Mouse (Mus musculus): ENCODE results near the gene Aox3. TPM values are rescaled to one million over a fixed set of nuclear protein-coding genes. Genes with fewer than 3 reads are reported as not detected.

The Aox3 gene
- polyA plus RNA-seq (2014; fragmentation: Nextera tagmentation; extraction: Ambion mirVana): 0.74 and 1.4 TPM in 2 replicates

- no peak within 1 kb of the TSS for H3K9ac ChIP-seq (replicated peaks; ENCODE audit: low read depth, low read length)
- H3K9me3 ChIP-seq (ENCODE audit: control insufficient read depth, low read depth, low read length): no peaks in the 10 kb centered on the region
- no peak for ATAC-seq (ENCODE audit: insufficient number of reproducible peaks, insufficient read depth, low FRiP score, low read depth)
- H3K27ac ChIP-seq (ENCODE audit: low read length): no peak within 1 kb of the TSS
- H3K36me3 ChIP-seq (ENCODE audit: control insufficient read depth, insufficient read depth, low read length): no peaks in the 10 kb centered on the region
- no peaks in the 10 kb centered on the region for H3K27me3 ChIP-seq (ENCODE audit: control insufficient read depth, insufficient read depth, low read length)
- no peaks in the 10 kb centered on the region for H3K4me1 ChIP-seq (ENCODE audit: control insufficient read depth, insufficient read depth, low read length)
- WGBS: 20% methylated on average over 11 of the region's 11 CpGs
- no peak within 1 kb of the TSS for H3K4me3 ChIP-seq (ENCODE audit: low read depth, low read length)
- H3K4me2 ChIP-seq (replicated peaks; ENCODE audit: low read depth, low read length): peak within 1 kb of the TSS; percentile 15; the same call in 1 of the 2 replicates
Measured at GRCm38 (mm10) chr1:58112880-58113279, at the start of gene Aox3. TSS of gene Aox3 (plus strand) at chr1:58113130.

GRCm38 (mm10) chr1:58065151-58065550, 47.8 kb upstream of the Aox3 start:
- Histone ChIP-seq H3K9ac (replicated peaks; ENCODE audit: low read depth, low read length) (no peak overlapping the region), H3K27ac (ENCODE audit: low read length) (no peak overlapping the region), H3K36me3 (ENCODE audit: control insufficient read depth, insufficient read depth, low read length) (no peaks in the 10 kb centered on the region), H3K4me2 (replicated peaks; ENCODE audit: low read depth, low read length) (no peak overlapping the region), H3K27me3 (ENCODE audit: control insufficient read depth, insufficient read depth, low read length) (no peaks in the 10 kb centered on the region), H3K4me1 (ENCODE audit: control insufficient read depth, insufficient read depth, low read length) (no peaks in the 10 kb centered on the region), H3K9me3 (ENCODE audit: control insufficient read depth, low read depth, low read length) (no peaks in the 10 kb centered on the region), H3K4me3 (ENCODE audit: low read depth, low read length) (no peak overlapping the region)
- no peak for ATAC-seq (ENCODE audit: insufficient number of reproducible peaks, insufficient read depth, low FRiP score, low read depth)
- WGBS: 92% methylated on average over 5 of the region's 5 CpGs

GRCm38 (mm10) chr1:58065606-58066005, 47.3 kb upstream of the Aox3 start:
- Histone ChIP-seq H3K27ac (ENCODE audit: low read length) (no peak overlapping the region), H3K9me3 (ENCODE audit: control insufficient read depth, low read depth, low read length) (no peaks in the 10 kb centered on the region), H3K4me2 (replicated peaks; ENCODE audit: low read depth, low read length) (no peak overlapping the region), H3K36me3 (ENCODE audit: control insufficient read depth, insufficient read depth, low read length) (no peaks in the 10 kb centered on the region), H3K9ac (replicated peaks; ENCODE audit: low read depth, low read length) (no peak overlapping the region), H3K4me1 (ENCODE audit: control insufficient read depth, insufficient read depth, low read length) (no peaks in the 10 kb centered on the region), H3K27me3 (ENCODE audit: control insufficient read depth, insufficient read depth, low read length) (no peaks in the 10 kb centered on the region), H3K4me3 (ENCODE audit: low read depth, low read length) (no peak overlapping the region)
- ATAC-seq (ENCODE audit: insufficient number of reproducible peaks, insufficient read depth, low FRiP score, low read depth): no peak
- WGBS: 70% methylated on average over 3 of the region's 3 CpGs

GRCm38 (mm10) chr1:58069181-58069580, 43.7 kb upstream of the Aox3 start:
- Histone ChIP-seq H3K4me3 (ENCODE audit: low read depth, low read length) (no peak overlapping the region), H3K27ac (ENCODE audit: low read length) (no peak overlapping the region), H3K4me2 (replicated peaks; ENCODE audit: low read depth, low read length) (no peak overlapping the region), H3K4me1 (ENCODE audit: control insufficient read depth, insufficient read depth, low read length) (no peaks in the 10 kb centered on the region), H3K9me3 (ENCODE audit: control insufficient read depth, low read depth, low read length) (no peaks in the 10 kb centered on the region), H3K27me3 (ENCODE audit: control insufficient read depth, insufficient read depth, low read length) (no peaks in the 10 kb centered on the region), H3K9ac (replicated peaks; ENCODE audit: low read depth, low read length) (no peak overlapping the region), H3K36me3 (ENCODE audit: control insufficient read depth, insufficient read depth, low read length) (no peaks in the 10 kb centered on the region)
- WGBS: 62% methylated on average over 6 of the region's 6 CpGs
- ATAC-seq (ENCODE audit: insufficient number of reproducible peaks, insufficient read depth, low FRiP score, low read depth): no peak

GRCm38 (mm10) chr1:58070091-58070490, 42.8 kb upstream of the Aox3 start:
- 88% methylated on average over 11 of the region's 11 CpGs for WGBS

GRCm38 (mm10) chr1:58071006-58071405, 41.9 kb upstream of the Aox3 start:
- WGBS: 79% methylated on average over 9 of the region's 9 CpGs
- Histone ChIP-seq H3K4me1 (ENCODE audit: control insufficient read depth, insufficient read depth, low read length) (no peaks in the 10 kb centered on the region), H3K4me3 (ENCODE audit: low read depth, low read length) (no peak overlapping the region), H3K27ac (ENCODE audit: low read length) (no peak overlapping the region), H3K36me3 (ENCODE audit: control insufficient read depth, insufficient read depth, low read length) (no peaks in the 10 kb centered on the region), H3K27me3 (ENCODE audit: control insufficient read depth, insufficient read depth, low read length) (no peaks in the 10 kb centered on the region), H3K4me2 (replicated peaks; ENCODE audit: low read depth, low read length) (no peak overlapping the region), H3K9me3 (ENCODE audit: control insufficient read depth, low read depth, low read length) (no peaks in the 10 kb centered on the region), H3K9ac (replicated peaks; ENCODE audit: low read depth, low read length) (no peak overlapping the region)
- ATAC-seq (ENCODE audit: insufficient number of reproducible peaks, insufficient read depth, low FRiP score, low read depth): no peak

More at GRCm38 (mm10) chr1:58070091-58070490, 42.8 kb upstream of the Aox3 start:
- no peak overlapping the region for H3K9ac ChIP-seq (replicated peaks; ENCODE audit: low read depth, low read length)
- H3K36me3 ChIP-seq (ENCODE audit: control insufficient read depth, insufficient read depth, low read length): no peaks in the 10 kb centered on the region
- no peak overlapping the region for H3K4me3 ChIP-seq (ENCODE audit: low read depth, low read length)
- no peak for ATAC-seq (ENCODE audit: insufficient number of reproducible peaks, insufficient read depth, low FRiP score, low read depth)
- H3K27me3 ChIP-seq (ENCODE audit: control insufficient read depth, insufficient read depth, low read length): no peaks in the 10 kb centered on the region
- H3K9me3 ChIP-seq (ENCODE audit: control insufficient read depth, low read depth, low read length): no peaks in the 10 kb centered on the region
- H3K4me1 ChIP-seq (ENCODE audit: control insufficient read depth, insufficient read depth, low read length): no peaks in the 10 kb centered on the region
- H3K4me2 ChIP-seq (replicated peaks; ENCODE audit: low read depth, low read length): no peak overlapping the region
- H3K27ac ChIP-seq (ENCODE audit: low read length): no peak overlapping the region

- no peak overlapping the region for H3K4me3 ChIP-seq (ENCODE audit: low read depth, low read length)
- H3K36me3 ChIP-seq (ENCODE audit: control insufficient read depth, insufficient read depth, low read length): no peaks in the 10 kb centered on the region
- WGBS: 67% methylated on average over 1 of the region's 1 CpGs
- no peak for ATAC-seq (ENCODE audit: insufficient number of reproducible peaks, insufficient read depth, low FRiP score, low read depth)
- no peaks in the 10 kb centered on the region for H3K9me3 ChIP-seq (ENCODE audit: control insufficient read depth, low read depth, low read length)
- H3K4me2 ChIP-seq (replicated peaks; ENCODE audit: low read depth, low read length): no peak overlapping the region
- no peak overlapping the region for H3K27ac ChIP-seq (ENCODE audit: low read length)
- no peak overlapping the region for H3K9ac ChIP-seq (replicated peaks; ENCODE audit: low read depth, low read length)
- H3K4me1 ChIP-seq (ENCODE audit: control insufficient read depth, insufficient read depth, low read length): no peaks in the 10 kb centered on the region
- no peaks in the 10 kb centered on the region for H3K27me3 ChIP-seq (ENCODE audit: control insufficient read depth, insufficient read depth, low read length)
Measured at GRCm38 (mm10) chr1:58071509-58071908, 41.4 kb upstream of the Aox3 start.

- Histone ChIP-seq H3K4me1 (ENCODE audit: control insufficient read depth, insufficient read depth, low read length) (no peaks in the 10 kb centered on the region), H3K27ac (ENCODE audit: low read length) (no peak overlapping the region), H3K4me3 (ENCODE audit: low read depth, low read length) (no peak overlapping the region), H3K4me2 (replicated peaks; ENCODE audit: low read depth, low read length) (no peak overlapping the region), H3K36me3 (ENCODE audit: control insufficient read depth, insufficient read depth, low read length) (no peaks in the 10 kb centered on the region), H3K9ac (replicated peaks; ENCODE audit: low read depth, low read length) (no peak overlapping the region), H3K27me3 (ENCODE audit: control insufficient read depth, insufficient read depth, low read length) (no peaks in the 10 kb centered on the region), H3K9me3 (ENCODE audit: control insufficient read depth, low read depth, low read length) (no peaks in the 10 kb centered on the region)
- WGBS: 46% methylated on average over 2 of the region's 2 CpGs
- no peak for ATAC-seq (ENCODE audit: insufficient number of reproducible peaks, insufficient read depth, low FRiP score, low read depth)
Measured at GRCm38 (mm10) chr1:58072416-58072815, 40.5 kb upstream of the Aox3 start.

- no peaks in the 10 kb centered on the region for H3K36me3 ChIP-seq (ENCODE audit: control insufficient read depth, insufficient read depth, low read length)
- no peaks in the 10 kb centered on the region for H3K9me3 ChIP-seq (ENCODE audit: control insufficient read depth, low read depth, low read length)
- no peak overlapping the region for H3K4me3 ChIP-seq (ENCODE audit: low read depth, low read length)
- H3K27ac ChIP-seq (ENCODE audit: low read length): no peak overlapping the region
- H3K4me2 ChIP-seq (replicated peaks; ENCODE audit: low read depth, low read length): no peak overlapping the region
- H3K27me3 ChIP-seq (ENCODE audit: control insufficient read depth, insufficient read depth, low read length): no peaks in the 10 kb centered on the region
- no peak overlapping the region for H3K9ac ChIP-seq (replicated peaks; ENCODE audit: low read depth, low read length)
- WGBS: 75% methylated on average over 12 of the region's 12 CpGs
- ATAC-seq (ENCODE audit: insufficient number of reproducible peaks, insufficient read depth, low FRiP score, low read depth): no peak
- no peaks in the 10 kb centered on the region for H3K4me1 ChIP-seq (ENCODE audit: control insufficient read depth, insufficient read depth, low read length)
Measured at GRCm38 (mm10) chr1:58072991-58073730, 39.8 kb upstream of the Aox3 start.
